Mouse (Mus musculus): Measurements from ENCODE around the gene Bik. TPM values are rescaled to one million over a fixed set of nuclear protein-coding genes. Genes with fewer than 3 reads are reported as not detected.

The Bik gene
- polyA plus RNA-seq, 1 experiment from 2014 or later = 0.84 TPM

DNA sequence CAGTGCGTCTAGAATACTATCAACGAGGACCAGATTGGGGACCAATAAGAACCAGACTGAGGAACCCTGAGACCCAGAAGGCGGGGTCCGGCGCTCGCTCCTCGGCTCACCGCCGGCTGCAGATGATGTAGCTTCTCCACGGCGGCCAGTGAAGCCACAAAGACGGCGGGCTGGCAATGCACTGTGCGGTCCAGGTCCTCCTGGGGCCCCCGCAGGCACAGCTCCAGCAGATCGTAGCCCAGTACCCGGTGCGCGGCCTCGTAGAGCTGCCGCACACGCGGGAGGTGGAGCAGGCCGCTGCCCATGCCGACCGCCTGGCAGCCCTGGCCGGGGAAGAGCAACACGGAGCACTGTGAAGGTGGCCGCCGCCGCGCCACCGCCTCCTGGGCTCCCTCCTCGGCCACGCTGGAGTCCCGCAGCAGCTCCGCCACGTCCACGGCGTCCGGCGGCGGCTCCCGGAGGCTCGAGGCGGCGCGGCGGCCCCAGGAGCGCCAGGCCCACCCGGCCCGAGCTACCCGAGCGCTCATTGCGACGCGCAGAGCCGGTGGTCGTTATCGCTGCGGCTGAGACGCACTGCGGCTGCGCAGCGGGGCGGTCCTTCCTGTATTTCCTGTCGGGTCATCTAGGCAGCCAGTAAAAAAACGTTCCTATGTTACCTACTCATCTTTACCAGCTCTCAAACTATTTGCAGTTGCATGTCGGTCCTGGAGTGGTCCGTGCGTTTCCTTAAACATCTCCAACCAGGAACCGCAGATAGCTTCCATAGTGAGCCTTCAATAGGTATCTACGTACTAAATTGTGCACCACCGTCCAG lies 28.7 kb downstream of the Bik start:
- H3K4me2 ChIP-seq (replicated peaks) = peak overlapping the region; percentile 82
- H3K4me3 ChIP-seq (replicated peaks; ENCODE audit: low read length) = peak overlapping the region; percentile 68
- ATAC-seq (ENCODE audit: low FRiP score) (peak; percentile 90), DNase-seq (ENCODE audit: low spot score) (peak; percentile 91)
- peak overlapping the region; percentile 94 for H3K27ac ChIP-seq
- H3K4me1 ChIP-seq (replicated peaks; ENCODE audit: control insufficient read depth, insufficient read depth, low read length) = peaks cover 12% of the 10 kb centered on the region
- no peaks in the 10 kb centered on the region for H3K9me3 ChIP-seq (ENCODE audit: control insufficient read depth, low read length)
- H3K36me3 ChIP-seq (replicated peaks; ENCODE audit: control insufficient read depth, insufficient read depth) = peaks cover 28% of the 10 kb centered on the region
- H3K27me3 ChIP-seq (ENCODE audit: control insufficient read depth, insufficient read depth, low read length) = no peaks in the 10 kb centered on the region
- peak overlapping the region; percentile 84 for H3K9ac ChIP-seq
- under 1% methylated on average over 74 of the region's 74 CpGs for WGBS

DNA sequence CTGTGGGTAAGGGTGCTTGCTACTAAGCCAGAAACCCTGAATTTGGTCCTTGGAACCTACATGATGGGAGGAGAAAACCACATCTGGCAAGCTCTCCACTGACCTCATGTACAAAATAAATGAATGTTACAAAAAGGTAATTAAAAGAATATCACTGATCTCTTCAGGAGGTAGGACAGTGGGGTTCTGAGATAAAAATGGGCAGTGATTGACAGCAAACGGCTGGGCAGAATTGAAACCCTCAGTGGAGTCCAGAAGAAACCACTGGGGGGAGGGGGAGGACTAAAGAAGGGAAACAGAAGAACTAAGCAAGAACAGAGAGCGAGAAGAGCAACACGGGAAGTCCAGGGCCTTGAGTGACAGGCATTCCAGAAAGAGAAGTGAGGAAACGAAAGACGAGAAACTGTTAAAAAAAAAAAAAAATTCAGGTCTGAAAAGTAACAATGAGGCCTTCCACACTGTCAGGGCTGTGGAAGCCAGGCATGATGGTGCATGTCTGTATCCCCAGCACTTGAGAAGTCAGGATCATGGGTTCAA lies 34.3 kb downstream of the Bik start:
- Histone ChIP-seq H3K27ac (no peak overlapping the region), H3K4me1 (replicated peaks; ENCODE audit: control insufficient read depth, insufficient read depth, low read length) (peaks cover 21% of the 10 kb centered on the region), H3K9me3 (ENCODE audit: control insufficient read depth, low read length) (no peaks in the 10 kb centered on the region), H3K9ac (no peak overlapping the region), H3K4me2 (replicated peaks) (no peak overlapping the region), H3K4me3 (replicated peaks; ENCODE audit: low read length) (no peak overlapping the region), H3K36me3 (replicated peaks; ENCODE audit: control insufficient read depth, insufficient read depth) (no peaks in the 10 kb centered on the region), H3K27me3 (ENCODE audit: control insufficient read depth, insufficient read depth, low read length) (peaks cover 20% of the 10 kb centered on the region)
- DNase-seq (ENCODE audit: low spot score) = no peak
- ATAC-seq (ENCODE audit: low FRiP score) = no peak
- WGBS = 60% methylated on average over 5 of the region's 5 CpGs

DNA sequence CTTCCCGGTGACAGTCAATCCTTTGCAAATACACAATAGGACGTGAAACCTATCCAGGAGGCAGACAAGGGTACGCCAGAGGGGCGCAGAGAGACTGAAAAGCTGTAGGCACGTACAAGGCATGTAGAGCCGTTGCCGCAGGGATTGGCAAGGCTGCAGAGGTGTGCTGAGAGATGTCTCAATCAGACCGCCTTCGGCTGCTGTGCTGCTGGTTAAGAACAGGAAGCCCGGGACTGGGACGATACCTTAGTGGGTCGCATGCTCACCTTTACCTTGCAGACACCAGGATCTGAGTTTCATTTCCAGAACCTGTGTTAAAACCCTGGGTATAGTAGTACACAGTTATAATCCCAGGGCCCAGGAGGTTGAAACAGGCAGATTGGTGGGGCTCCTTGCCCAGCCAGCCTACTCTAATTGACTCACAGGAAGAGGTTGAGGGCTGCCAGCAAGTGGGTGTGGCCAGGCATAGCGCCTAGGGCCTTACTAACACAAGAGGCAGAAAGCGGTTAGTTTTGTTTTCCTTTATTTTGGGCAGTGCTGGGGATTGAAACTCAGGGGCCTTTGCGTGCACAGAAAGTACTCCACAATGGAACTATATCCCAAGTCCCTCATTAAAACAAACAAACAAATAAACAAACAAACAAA lies 36.1 kb downstream of the Bik start:
- Histone ChIP-seq H3K27me3 (ENCODE audit: control insufficient read depth, insufficient read depth, low read length) (peaks cover 20% of the 10 kb centered on the region), H3K4me1 (replicated peaks; ENCODE audit: control insufficient read depth, insufficient read depth, low read length) (peaks cover 20% of the 10 kb centered on the region), H3K9ac (no peak overlapping the region), H3K36me3 (replicated peaks; ENCODE audit: control insufficient read depth, insufficient read depth) (no peaks in the 10 kb centered on the region), H3K9me3 (ENCODE audit: control insufficient read depth, low read length) (no peaks in the 10 kb centered on the region), H3K27ac (no peak overlapping the region), H3K4me2 (replicated peaks) (peak overlapping the region; percentile 65; the same call in 1 of the 2 replicates), H3K4me3 (replicated peaks; ENCODE audit: low read length) (peak overlapping the region; percentile 29; the same call in 1 of the 2 replicates)
- DNase-seq (ENCODE audit: low spot score) = no peak
- 37% methylated on average over 15 of the region's 15 CpGs for WGBS
- no peak for ATAC-seq (ENCODE audit: low FRiP score)

DNA sequence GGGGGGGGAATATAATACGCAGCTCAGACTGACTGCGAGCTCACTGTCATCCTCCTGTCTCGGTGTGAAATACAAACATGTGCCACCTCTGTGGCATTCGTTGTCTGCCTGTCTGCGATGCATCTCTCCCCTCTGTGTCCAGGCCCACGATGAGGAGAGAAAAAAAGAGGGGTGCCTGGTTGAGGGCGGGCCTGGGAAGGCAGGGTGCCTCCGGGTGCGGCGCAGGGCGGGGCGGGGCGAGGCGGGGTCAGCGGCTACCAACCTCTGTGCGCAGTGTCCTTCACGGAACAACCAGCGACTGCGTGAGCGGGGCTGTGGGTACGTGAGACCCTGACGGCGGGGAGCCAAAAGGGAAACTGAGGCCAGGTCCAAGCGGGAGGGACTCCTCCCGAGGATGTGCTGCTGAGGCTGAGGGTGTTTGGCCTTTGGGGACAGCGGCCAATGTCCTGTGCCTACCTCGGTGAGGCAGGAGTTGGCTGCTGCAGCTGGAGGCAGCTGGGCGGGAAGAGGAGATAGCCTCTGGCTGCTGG lies 36.7 kb downstream of the Bik start, which contains the start of the genes Tspo and Mcat:
Gene Tspo, plus strand, starts transcription at position 266 of the 530 bp plus-strand sequence.
Gene Mcat, minus strand, starts transcription at position 461 of the 530 bp plus-strand sequence.
- Histone ChIP-seq H3K9me3 (ENCODE audit: control insufficient read depth, low read length) (no peaks in the 10 kb centered on the region), H3K4me1 (replicated peaks; ENCODE audit: control insufficient read depth, insufficient read depth, low read length) (peaks cover 20% of the 10 kb centered on the region), H3K27ac (no peak within 1 kb of the TSS), H3K4me3 (replicated peaks; ENCODE audit: low read length) (peak within 1 kb of the TSS; percentile 29), H3K36me3 (replicated peaks; ENCODE audit: control insufficient read depth, insufficient read depth) (no peaks in the 10 kb centered on the region), H3K27me3 (ENCODE audit: control insufficient read depth, insufficient read depth, low read length) (peaks cover 20% of the 10 kb centered on the region), H3K9ac (peak within 1 kb of the TSS; percentile 53), H3K4me2 (replicated peaks) (peak within 1 kb of the TSS; percentile 65)
- DNase-seq (ENCODE audit: low spot score) = no peak
- under 1% methylated on average over 28 of the region's 28 CpGs for WGBS
- no peak for ATAC-seq (ENCODE audit: low FRiP score)

DNA sequence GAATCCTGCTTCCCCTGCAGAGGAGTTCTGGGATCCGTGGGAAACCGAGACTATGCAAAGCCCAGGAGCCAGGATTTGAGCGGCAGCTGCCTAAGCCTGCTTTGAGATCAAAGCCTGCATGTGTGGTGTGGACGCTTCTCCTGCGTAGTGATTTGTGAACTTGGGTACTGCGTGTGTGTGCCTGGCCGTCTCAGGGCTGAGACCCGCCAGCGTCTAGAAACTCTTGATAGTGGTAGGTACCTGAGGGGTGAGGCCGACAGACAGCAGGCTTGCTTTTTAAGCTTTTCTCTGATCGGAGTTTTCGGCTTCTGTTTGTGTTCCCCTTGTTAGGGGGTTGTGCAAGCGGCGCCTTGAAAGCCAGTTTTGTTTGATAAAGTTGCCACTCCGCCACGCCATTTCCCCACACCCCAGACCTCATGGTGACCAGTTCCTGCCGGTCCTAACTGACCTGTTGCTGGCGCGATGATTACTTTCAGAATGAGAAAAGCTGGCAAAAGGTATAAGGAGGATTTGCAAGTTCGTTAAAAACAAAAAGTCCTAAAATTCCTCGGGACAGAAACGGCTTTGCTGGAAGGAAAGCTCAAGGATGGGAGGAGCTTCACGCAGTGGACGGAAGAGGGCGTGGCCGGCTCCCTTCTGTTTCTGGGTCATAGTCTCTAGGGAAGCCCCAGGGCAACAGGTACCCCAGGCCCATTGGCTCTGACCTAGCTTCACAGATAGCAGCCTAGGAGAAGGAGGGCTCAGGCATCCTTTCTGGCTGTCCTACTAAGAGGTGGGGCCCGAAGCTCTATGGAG lies 37.4 kb downstream of the Bik start:
- Histone ChIP-seq H3K9me3 (ENCODE audit: control insufficient read depth, low read length) (no peaks in the 10 kb centered on the region), H3K9ac (peak overlapping the region; percentile 53), H3K4me1 (replicated peaks; ENCODE audit: control insufficient read depth, insufficient read depth, low read length) (peaks cover 20% of the 10 kb centered on the region), H3K27me3 (ENCODE audit: control insufficient read depth, insufficient read depth, low read length) (peaks cover 20% of the 10 kb centered on the region), H3K36me3 (replicated peaks; ENCODE audit: control insufficient read depth, insufficient read depth) (no peaks in the 10 kb centered on the region), H3K27ac (no peak overlapping the region), H3K4me2 (replicated peaks) (peak overlapping the region; percentile 65), H3K4me3 (replicated peaks; ENCODE audit: low read length) (peak overlapping the region; percentile 29)
- WGBS = 3% methylated on average over 27 of the region's 27 CpGs
- ATAC-seq (ENCODE audit: low FRiP score) (no peak), DNase-seq (ENCODE audit: low spot score) (no peak)

GRCm38 (mm10) chr15:83565434-83565833 lies 38.8 kb downstream of the Bik start:
- DNase-seq (ENCODE audit: low spot score) = no peak
- Histone ChIP-seq H3K9me3 (ENCODE audit: control insufficient read depth, low read length) (no peaks in the 10 kb centered on the region), H3K27me3 (ENCODE audit: control insufficient read depth, insufficient read depth, low read length) (peaks cover 20% of the 10 kb centered on the region), H3K4me1 (replicated peaks; ENCODE audit: control insufficient read depth, insufficient read depth, low read length) (peaks cover 20% of the 10 kb centered on the region), H3K4me3 (replicated peaks; ENCODE audit: low read length) (no peak overlapping the region), H3K4me2 (replicated peaks) (no peak overlapping the region), H3K27ac (no peak overlapping the region), H3K36me3 (replicated peaks; ENCODE audit: control insufficient read depth, insufficient read depth) (no peaks in the 10 kb centered on the region), H3K9ac (no peak overlapping the region)
- ATAC-seq (ENCODE audit: low FRiP score) = no peak
- 89% methylated on average over 3 of the region's 3 CpGs for WGBS

DNA sequence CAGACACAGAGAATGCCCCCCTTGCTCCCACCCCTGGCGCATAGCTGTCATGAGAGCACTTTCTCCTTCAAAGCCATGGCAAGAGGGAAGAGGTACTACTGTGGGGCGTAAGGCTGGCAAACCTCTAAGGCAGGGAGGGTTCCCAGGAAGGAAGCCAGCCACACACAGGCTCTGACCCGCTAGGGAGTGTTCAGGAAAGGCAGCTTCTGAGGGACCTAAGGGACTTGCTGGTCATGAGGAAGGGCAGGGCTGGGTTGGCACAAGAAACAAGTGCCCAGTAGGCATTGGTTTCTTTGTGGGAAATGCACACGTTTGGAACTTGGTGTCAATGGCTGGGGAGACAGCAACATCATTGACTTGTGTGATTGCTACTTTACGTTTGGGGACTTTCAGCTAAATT lies 39.3 kb downstream of the Bik start:
- Histone ChIP-seq H3K36me3 (replicated peaks; ENCODE audit: control insufficient read depth, insufficient read depth) (no peaks in the 10 kb centered on the region), H3K9ac (no peak overlapping the region), H3K4me2 (replicated peaks) (no peak overlapping the region), H3K27ac (no peak overlapping the region), H3K9me3 (ENCODE audit: control insufficient read depth, low read length) (no peaks in the 10 kb centered on the region), H3K27me3 (ENCODE audit: control insufficient read depth, insufficient read depth, low read length) (peaks cover 20% of the 10 kb centered on the region), H3K4me1 (replicated peaks; ENCODE audit: control insufficient read depth, insufficient read depth, low read length) (peaks cover 20% of the 10 kb centered on the region), H3K4me3 (replicated peaks; ENCODE audit: low read length) (no peak overlapping the region)
- ATAC-seq (ENCODE audit: low FRiP score) = no peak
- WGBS = 71% methylated on average over 5 of the region's 5 CpGs
- DNase-seq (ENCODE audit: low spot score) = no peak

DNA sequence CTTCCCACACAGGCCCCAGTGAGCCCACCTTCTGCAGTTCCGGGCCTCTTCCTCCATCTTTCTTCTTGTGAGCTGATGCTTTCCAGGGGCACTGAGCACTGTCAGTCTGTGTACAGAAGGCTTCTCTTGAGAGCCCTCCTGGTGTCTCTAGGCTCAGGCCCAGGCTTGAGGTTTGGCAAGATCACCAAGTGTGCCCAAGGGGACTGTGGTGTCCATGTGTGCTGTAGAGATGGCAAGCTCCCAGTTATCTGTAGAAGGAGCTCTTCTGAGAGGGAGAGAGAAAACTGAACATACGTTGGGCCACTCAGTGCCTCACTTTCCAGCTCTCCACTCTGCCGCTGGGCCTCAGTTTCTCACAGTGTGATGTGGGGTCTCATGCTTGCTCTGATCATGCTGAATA lies 41.1 kb downstream of the Bik start:
- WGBS = 89% methylated on average over 3 of the region's 3 CpGs
- no peak for ATAC-seq (ENCODE audit: low FRiP score)
- no peak overlapping the region for H3K27ac ChIP-seq

More for the DNA sequence above, 41.1 kb downstream of the Bik start:
- no peak overlapping the region for H3K9ac ChIP-seq
- no peak overlapping the region for H3K4me3 ChIP-seq (replicated peaks; ENCODE audit: low read length)
- DNase-seq (ENCODE audit: low spot score) = no peak
- H3K36me3 ChIP-seq (replicated peaks; ENCODE audit: control insufficient read depth, insufficient read depth) = no peaks in the 10 kb centered on the region
- H3K4me1 ChIP-seq (replicated peaks; ENCODE audit: control insufficient read depth, insufficient read depth, low read length) = peaks cover 18% of the 10 kb centered on the region
- H3K4me2 ChIP-seq (replicated peaks) = no peak overlapping the region
- H3K9me3 ChIP-seq (ENCODE audit: control insufficient read depth, low read length) = no peaks in the 10 kb centered on the region
- peaks cover 11% of the 10 kb centered on the region for H3K27me3 ChIP-seq (ENCODE audit: control insufficient read depth, insufficient read depth, low read length)

Data from hindbrain, embryonic 14.5 days (tissue).